Mouse (Mus musculus): ENCODE measurements at regions not wholly inside any gene's neighbourhood (a gene's known extent, or its start where the extent isn't known, plus 50 kb on each side); places are given as distances from the start of the nearest gene placed in this dataset.

DNA sequence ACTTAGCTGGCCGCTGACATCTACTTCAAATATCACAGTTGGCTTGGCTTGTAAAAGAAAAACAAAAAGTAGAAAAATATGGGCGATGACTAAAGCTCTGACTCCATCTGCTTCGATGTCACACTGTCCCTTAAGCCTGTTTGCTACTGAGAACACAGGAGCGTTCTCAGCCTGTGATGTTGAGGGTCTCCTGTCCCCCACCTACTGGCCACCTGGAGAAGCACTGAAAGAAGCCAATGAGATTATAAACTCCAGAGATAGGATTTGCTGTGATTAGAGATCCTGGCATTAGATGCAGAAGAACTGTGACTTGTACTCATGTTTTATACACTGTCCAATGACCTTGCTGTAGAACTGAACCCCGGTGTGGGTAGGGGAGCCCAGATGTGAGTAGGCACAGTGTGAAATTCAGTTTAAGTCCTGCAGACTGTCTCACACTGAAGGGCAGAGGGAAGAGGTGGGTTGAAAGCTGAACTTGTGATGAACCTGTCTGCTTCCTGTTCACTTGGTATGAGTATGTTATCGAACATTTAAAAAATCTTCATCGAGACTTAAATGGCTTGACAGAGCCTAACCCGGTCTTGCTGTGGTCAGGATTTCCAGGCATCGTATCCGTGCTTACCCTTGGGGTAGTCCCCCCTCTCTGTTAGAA lies 63.7 kb upstream of the 1700020N01Rik start:
- no peaks in the 10 kb centered on the region for H3K27me3 ChIP-seq (ENCODE audit: control insufficient read depth, insufficient read depth, low read length)
- no peaks in the 10 kb centered on the region for H3K36me3 ChIP-seq (ENCODE audit: control insufficient read depth, insufficient read depth, low read length)
- DNase-seq = peak; percentile 58
- H3K4me3 ChIP-seq (ENCODE audit: control insufficient read depth, insufficient read depth, low read length) = no peak overlapping the region
- 0 out of 2 replicates have a peak, but pooled peaks cover 3% of the 10 kb centered on the region for H3K4me1 ChIP-seq (replicated peaks; ENCODE audit: control insufficient read depth, insufficient read depth, low read length)
- no peak for TF ChIP-seq POLR2A (IDR thresholded peaks at IDR 0.05; ENCODE audit: control insufficient read depth, extremely low read depth, insufficient read depth, low read length, poor library complexity)
- no peak for TF ChIP-seq CTCF (IDR thresholded peaks at IDR 0.05; ENCODE audit: borderline replicate concordance, control insufficient read depth, extremely low read depth, insufficient read depth, low read length, poor library complexity)
- WGBS = 81% methylated on average over 10 of the region's 10 CpGs
- no peak overlapping the region for H3K27ac ChIP-seq (ENCODE audit: control insufficient read depth, insufficient read depth, low read length)

DNA sequence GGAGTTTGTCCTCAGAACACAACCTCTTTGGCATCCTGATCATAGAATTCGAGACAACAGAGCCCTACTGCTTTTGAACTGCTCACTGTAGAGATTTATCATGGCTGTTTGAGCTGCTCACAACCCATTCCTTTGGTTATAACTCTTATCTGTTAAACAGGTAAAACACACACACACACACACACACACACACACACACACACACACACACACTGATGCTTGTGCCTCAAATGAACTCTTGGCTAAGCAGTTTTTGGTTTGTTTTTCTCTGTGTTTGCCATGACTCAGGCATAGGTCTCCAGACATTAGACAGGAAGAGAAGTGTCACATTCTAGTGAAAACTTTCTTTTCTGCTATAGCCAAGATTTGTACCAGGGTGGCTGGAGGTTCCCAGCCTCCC lies 60.8 kb upstream of the 1700020N01Rik start:
- DNase-seq = no peak
- H3K27me3 ChIP-seq (ENCODE audit: control insufficient read depth, insufficient read depth, low read length) = no peaks in the 10 kb centered on the region
- no peak overlapping the region for H3K4me3 ChIP-seq (ENCODE audit: control insufficient read depth, insufficient read depth, low read length)
- H3K36me3 ChIP-seq (ENCODE audit: control insufficient read depth, insufficient read depth, low read length) = no peaks in the 10 kb centered on the region
- H3K27ac ChIP-seq (ENCODE audit: control insufficient read depth, insufficient read depth, low read length) = no peak overlapping the region
- TF ChIP-seq POLR2A (IDR thresholded peaks at IDR 0.05; ENCODE audit: control insufficient read depth, extremely low read depth, insufficient read depth, low read length, poor library complexity) = no peak
- no peak for TF ChIP-seq CTCF (IDR thresholded peaks at IDR 0.05; ENCODE audit: borderline replicate concordance, control insufficient read depth, extremely low read depth, insufficient read depth, low read length, poor library complexity)
- H3K4me1 ChIP-seq (replicated peaks; ENCODE audit: control insufficient read depth, insufficient read depth, low read length) = no peaks in the 10 kb centered on the region; the same call in 1 of the 2 replicates
- WGBS = 77% methylated on average over 1 of the region's 1 CpGs

DNA sequence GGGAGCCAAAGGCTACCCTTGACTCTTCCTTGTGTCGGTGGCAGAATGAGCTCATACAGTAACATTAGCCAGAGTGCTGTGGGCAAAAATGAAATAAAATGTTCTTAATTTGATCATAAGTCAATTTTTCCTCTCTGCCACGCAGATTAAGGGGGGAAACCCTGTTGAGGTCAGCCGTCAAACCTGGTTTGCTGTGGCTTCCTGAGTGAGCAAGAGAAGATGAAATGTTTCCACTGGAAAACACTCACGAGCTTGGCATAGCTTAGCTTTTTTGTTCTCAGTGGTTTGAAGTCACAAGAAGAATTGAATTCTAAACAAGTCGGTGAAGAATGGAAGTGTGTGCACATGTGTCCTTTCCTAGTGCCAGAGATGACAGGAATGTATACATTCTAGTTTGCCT lies 57.3 kb upstream of the 1700020N01Rik start:
- WGBS = 27% methylated on average over 5 of the region's 5 CpGs

DNA sequence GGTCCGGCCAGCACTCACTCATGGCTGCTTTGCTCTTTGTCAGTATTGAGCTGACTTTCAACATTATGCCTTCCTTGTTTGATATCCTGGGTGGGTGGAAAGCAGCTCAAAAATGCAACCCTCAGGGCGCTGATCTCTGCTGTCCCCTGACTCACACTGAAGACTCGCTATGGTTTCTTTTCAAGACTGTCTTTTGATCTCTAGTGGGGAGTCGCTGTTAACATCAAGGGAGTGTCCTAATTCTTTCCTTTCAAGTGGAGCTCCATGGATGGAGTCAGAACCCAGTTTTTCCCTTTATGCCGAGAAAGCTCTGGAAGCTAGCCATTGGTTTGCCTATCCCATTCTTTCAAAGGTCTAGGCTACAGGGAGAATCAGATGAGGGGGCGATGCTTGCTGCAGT lies 54.5 kb upstream of the 1700020N01Rik start:
- H3K4me1 ChIP-seq (replicated peaks; ENCODE audit: control insufficient read depth, insufficient read depth, low read length) = no peaks in the 10 kb centered on the region; the same call in none of the 2 replicates
- H3K36me3 ChIP-seq (ENCODE audit: control insufficient read depth, insufficient read depth, low read length) = no peaks in the 10 kb centered on the region
- no peak overlapping the region for H3K4me3 ChIP-seq (ENCODE audit: control insufficient read depth, insufficient read depth, low read length)
- H3K27ac ChIP-seq (ENCODE audit: control insufficient read depth, insufficient read depth, low read length) = no peak overlapping the region
- WGBS = 91% methylated on average over 6 of the region's 6 CpGs
- TF ChIP-seq CTCF (IDR thresholded peaks at IDR 0.05; ENCODE audit: borderline replicate concordance, control insufficient read depth, extremely low read depth, insufficient read depth, low read length, poor library complexity) (no peak), POLR2A (IDR thresholded peaks at IDR 0.05; ENCODE audit: control insufficient read depth, extremely low read depth, insufficient read depth, low read length, poor library complexity) (no peak)
- no peaks in the 10 kb centered on the region for H3K27me3 ChIP-seq (ENCODE audit: control insufficient read depth, insufficient read depth, low read length)
- DNase-seq = no peak

More for the DNA sequence above, 57.3 kb upstream of the 1700020N01Rik start:
- no peaks in the 10 kb centered on the region for H3K27me3 ChIP-seq (ENCODE audit: control insufficient read depth, insufficient read depth, low read length)
- DNase-seq = no peak
- H3K4me3 ChIP-seq (ENCODE audit: control insufficient read depth, insufficient read depth, low read length) = no peak overlapping the region
- no peaks in the 10 kb centered on the region for H3K36me3 ChIP-seq (ENCODE audit: control insufficient read depth, insufficient read depth, low read length)
- H3K4me1 ChIP-seq (replicated peaks; ENCODE audit: control insufficient read depth, insufficient read depth, low read length) = no peaks in the 10 kb centered on the region; the same call in none of the 2 replicates
- TF ChIP-seq POLR2A (IDR thresholded peaks at IDR 0.05; ENCODE audit: control insufficient read depth, extremely low read depth, insufficient read depth, low read length, poor library complexity) (no peak), CTCF (IDR thresholded peaks at IDR 0.05; ENCODE audit: borderline replicate concordance, control insufficient read depth, extremely low read depth, insufficient read depth, low read length, poor library complexity) (no peak)
- H3K27ac ChIP-seq (ENCODE audit: control insufficient read depth, insufficient read depth, low read length) = no peak overlapping the region
